ENCODE assay signal across 17 mouse cellular contexts in the genomic region with DNA sequence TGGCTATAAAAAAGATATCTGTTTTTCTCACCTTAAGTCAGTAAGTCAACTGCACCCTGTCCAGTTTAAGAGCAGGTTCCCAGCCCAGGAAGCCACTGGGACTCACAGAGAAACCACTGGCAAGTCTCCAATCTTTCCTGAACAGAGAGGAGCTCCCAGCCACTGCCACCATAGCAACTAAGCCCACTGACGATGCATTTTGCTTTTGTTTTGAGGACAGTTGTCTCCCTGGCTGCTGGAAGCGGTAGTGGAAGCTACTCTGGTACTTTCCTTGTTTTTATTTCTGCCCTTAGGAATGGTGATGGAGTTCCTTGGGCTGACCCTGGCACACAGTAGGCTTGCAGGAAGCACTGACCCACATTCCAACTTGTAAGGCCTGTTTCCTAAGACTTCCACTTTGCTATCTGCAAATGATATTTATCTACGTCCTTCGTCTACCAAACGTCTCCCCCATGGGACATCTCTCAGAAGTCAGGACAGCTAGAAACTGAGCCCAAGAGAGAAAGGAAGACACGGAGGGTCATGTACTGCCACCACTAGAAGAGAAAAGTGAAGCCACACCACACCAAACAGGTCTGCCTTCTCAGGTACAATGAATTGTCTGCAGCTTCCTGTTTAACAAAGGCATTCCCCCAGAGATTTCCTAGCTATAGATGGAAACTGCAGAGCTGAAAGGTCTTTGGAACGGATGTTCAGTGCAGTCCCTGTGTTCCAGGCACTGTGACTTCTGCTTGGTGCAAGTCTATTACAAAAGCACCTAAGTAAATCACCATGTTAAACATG.
DNase-seq lines count a peak whose midpoint lies in the region; ATAC-seq lines count a peak whose summit lies in the region.
"Had no signal": no experiment of that assay in that cellular context is flagged by ENCODE, and none has a peak within 500 bp of the region (broad histone marks: within the 10 kb centered on the region; RNA-seq: fewer than 3 reads in every experiment).

No protein-coding gene starts in this region.

- H3K4me1 ChIP-seq in forebrain, embryonic 13.5 days = no peaks in the 10 kb centered on the region
- no peaks in the 10 kb centered on the region for H3K4me1 ChIP-seq in forebrain, embryonic 15.5 days
- H3K4me1 ChIP-seq in heart, embryonic 16.5 days (ENCODE audit: control insufficient read depth, insufficient read depth, low read length) = no peaks in the 10 kb centered on the region
- no peaks in the 10 kb centered on the region; the same call in 1 of the 2 replicates for H3K4me1 ChIP-seq in heart, embryonic 10.5 days

- no peaks in the 10 kb centered on the region for H3K27me3 ChIP-seq in forebrain, embryonic 13.5 days
- H3K27me3 ChIP-seq in forebrain, embryonic 15.5 days = no peaks in the 10 kb centered on the region
- no peaks in the 10 kb centered on the region for H3K27me3 ChIP-seq in heart, embryonic 16.5 days (ENCODE audit: control insufficient read depth, insufficient read depth, low read length)
- no peaks in the 10 kb centered on the region for H3K27me3 ChIP-seq in heart, embryonic 10.5 days (ENCODE audit: insufficient read depth, poor library complexity, severe bottlenecking)
- H3K27me3 ChIP-seq: liver, embryonic 15.5 days had no signal

- ATAC-seq in forebrain, embryonic 13.5 days = 0 out of 2 replicates have a peak, but pooled peaks have one; percentile 38
- no peak for ATAC-seq in forebrain, embryonic 15.5 days (replicated peaks)
- 0 out of 2 replicates have a peak, but pooled peaks have one; percentile 23 for ATAC-seq in heart, embryonic 16.5 days (replicated peaks; ENCODE audit: extremely low read depth, insufficient read depth, low FRiP score)
- ATAC-seq: intestine, postnatal 0 days; lung, postnatal 0 days had no signal

- H3K27ac ChIP-seq in forebrain, embryonic 13.5 days = no peak overlapping the region
- no peak overlapping the region for H3K27ac ChIP-seq in forebrain, embryonic 15.5 days (replicated peaks)
- peak overlapping the region; percentile 66 for H3K27ac ChIP-seq in heart, embryonic 16.5 days (ENCODE audit: low read length)
- no peak overlapping the region for H3K27ac ChIP-seq in heart, embryonic 10.5 days
- H3K27ac ChIP-seq: embryonic facial prominence, embryonic 10.5 days; kidney, postnatal 0 days; liver, embryonic 15.5 days had no signal

- no peak overlapping the region for H3K4me3 ChIP-seq in forebrain, embryonic 13.5 days
- no peak overlapping the region for H3K4me3 ChIP-seq in forebrain, embryonic 15.5 days
- no peak overlapping the region for H3K4me3 ChIP-seq in heart, embryonic 16.5 days (ENCODE audit: low read length)
- no peak overlapping the region for H3K4me3 ChIP-seq in heart, embryonic 10.5 days
- H3K4me3 ChIP-seq: embryonic facial prominence, embryonic 10.5 days; liver, embryonic 15.5 days had no signal

- 70% methylated on average over 7 of the region's 7 CpGs for WGBS in forebrain, embryonic 13.5 days
- WGBS in forebrain, embryonic 15.5 days = 72% methylated on average over 7 of the region's 7 CpGs
- 47% methylated on average over 7 of the region's 7 CpGs for WGBS in heart, embryonic 16.5 days
- 69% methylated on average over 7 of the region's 7 CpGs for WGBS in heart, embryonic 10.5 days

- H3K4me2 ChIP-seq in forebrain, embryonic 13.5 days = no peak overlapping the region
- no peak overlapping the region for H3K4me2 ChIP-seq in forebrain, embryonic 15.5 days (replicated peaks)
- no peak overlapping the region for H3K4me2 ChIP-seq in heart, embryonic 16.5 days (ENCODE audit: low read depth, low read length)
- H3K4me2 ChIP-seq: liver, embryonic 15.5 days had no signal

- no peaks in the 10 kb centered on the region for H3K36me3 ChIP-seq in forebrain, embryonic 13.5 days (ENCODE audit: poor library complexity, severe bottlenecking)
- no peaks in the 10 kb centered on the region for H3K36me3 ChIP-seq in forebrain, embryonic 15.5 days
- H3K36me3 ChIP-seq in heart, embryonic 16.5 days (ENCODE audit: control insufficient read depth, insufficient read depth) = no peaks in the 10 kb centered on the region
- no peaks in the 10 kb centered on the region for H3K36me3 ChIP-seq in heart, embryonic 10.5 days
- H3K36me3 ChIP-seq: embryonic facial prominence, embryonic 10.5 days; liver, embryonic 15.5 days had no signal

- DNase-seq in heart, embryonic 10.5 days (ENCODE audit: low spot score) = no peak
- peak; percentile 8 for DNase-seq in lung, postnatal 10 days
- DNase-seq in lung, postnatal 36 days = no peak
- peak; percentile 60 for DNase-seq in MN1 (ENCODE audit: low spot score)
- DNase-seq in left cerebral cortex, adult 18-20 months (ENCODE audit: low spot score in 2 of 2) = no peak
- DNase-seq: adrenal gland, adult 8-10 months; cerebellum, adult 11-12 months; gastrocnemius, postnatal 36 days; heart, postnatal 4 days had no signal

- H3K9ac ChIP-seq in forebrain, embryonic 13.5 days = no peak overlapping the region
- H3K9ac ChIP-seq in forebrain, embryonic 15.5 days (replicated peaks) = no peak overlapping the region
- no peak overlapping the region for H3K9ac ChIP-seq in heart, embryonic 16.5 days (ENCODE audit: low read length)
- H3K9ac ChIP-seq: liver, embryonic 15.5 days had no signal

- no peaks in the 10 kb centered on the region for H3K9me3 ChIP-seq in forebrain, embryonic 13.5 days (replicated peaks)
- H3K9me3 ChIP-seq in forebrain, embryonic 15.5 days = no peaks in the 10 kb centered on the region
- no peaks in the 10 kb centered on the region for H3K9me3 ChIP-seq in heart, embryonic 16.5 days (replicated peaks; ENCODE audit: control insufficient read depth, low read length)
- no peaks in the 10 kb centered on the region for H3K9me3 ChIP-seq in heart, embryonic 10.5 days
- H3K9me3 ChIP-seq: embryonic facial prominence, embryonic 10.5 days; liver, embryonic 15.5 days had no signal

Comparison
In these comparisons a context has a peak if more than half of its experiments do, and no peak if none do; other contexts are left out.
1. DNase-seq: peak in lung, postnatal 10 days (single experiment) and MN1 (single experiment); none in heart, embryonic 10.5 days (single experiment), lung, postnatal 36 days (single experiment) and left cerebral cortex, adult 18-20 months (0 of 2).